14 mouse cellular contexts compared by ENCODE assay signal in genomic region chr8:121080361-121081090, GRCm38 (mm10). TPM values are rescaled to one million over a fixed set of nuclear protein-coding genes. Genes with fewer than 3 reads are reported as not detected.
DNase-seq lines count a peak whose midpoint lies in the region; ATAC-seq and TF ChIP-seq lines count a peak whose summit lies in the region.
"Had no signal": no experiment of that assay in that cellular context is flagged by ENCODE, and none has a peak within 500 bp of the region (broad histone marks: within the 10 kb centered on the region; RNA-seq: fewer than 3 reads in every experiment).

No protein-coding gene starts in this region.

- ATAC-seq in forebrain, embryonic 16.5 days = no peak
- no peak for ATAC-seq in embryonic facial prominence, embryonic 13.5 days (ENCODE audit: insufficient number of reproducible peaks, insufficient read depth, low FRiP score, low TSS enrichment, low read depth)
- no peak for ATAC-seq in liver, embryonic 16.5 days (ENCODE audit: low read depth)
- ATAC-seq: midbrain, embryonic 16.5 days had no signal

- no peak for TF ChIP-seq POLR2A in lung, adult 2 months (IDR thresholded peaks at IDR 0.05; ENCODE audit: borderline replicate concordance, extremely low read depth, low read depth, low read length)

- H3K4me1 ChIP-seq in forebrain, embryonic 10.5 days = peaks cover 39% of the 10 kb centered on the region
- peaks cover 22% of the 10 kb centered on the region for H3K4me1 ChIP-seq in forebrain, embryonic 16.5 days (replicated peaks; ENCODE audit: control insufficient read depth, insufficient read depth, low read length)
- peaks cover 5% of the 10 kb centered on the region for H3K4me1 ChIP-seq in lung, adult 2 months (ENCODE audit: control insufficient read depth, insufficient read depth, low read length)
- peaks cover 38% of the 10 kb centered on the region for H3K4me1 ChIP-seq in embryonic facial prominence, embryonic 13.5 days
- no peaks in the 10 kb centered on the region; the same call in 1 of the 2 replicates for H3K4me1 ChIP-seq in liver, embryonic 16.5 days (ENCODE audit: control insufficient read depth, low read depth, low read length)

- no peak overlapping the region for H3K9ac ChIP-seq in forebrain, embryonic 16.5 days (replicated peaks; ENCODE audit: low read depth, low read length)
- peak overlapping the region; percentile 58; the same call in 1 of the 2 replicates for H3K9ac ChIP-seq in embryonic facial prominence, embryonic 13.5 days
- H3K9ac ChIP-seq in liver, embryonic 16.5 days (ENCODE audit: low read depth, low read length) = no peak overlapping the region

- H3K4me3 ChIP-seq in forebrain, embryonic 10.5 days = peak overlapping the region; percentile 14; the same call in 1 of the 2 replicates
- no peak overlapping the region for H3K4me3 ChIP-seq in forebrain, embryonic 16.5 days (replicated peaks; ENCODE audit: low read length)
- H3K4me3 ChIP-seq in lung, adult 2 months (replicated peaks; ENCODE audit: extremely low read depth, low read depth, low read length) = peak overlapping the region; percentile 96
- peak overlapping the region; percentile 31 for H3K4me3 ChIP-seq in embryonic facial prominence, embryonic 13.5 days
- H3K4me3 ChIP-seq in liver, embryonic 16.5 days (ENCODE audit: low read depth, low read length) = no peak overlapping the region
- H3K4me3 ChIP-seq: erythroblast, embryonic 14.5 days had no signal

- H3K9me3 ChIP-seq in forebrain, embryonic 10.5 days = peaks cover 4% of the 10 kb centered on the region; the same call in 1 of the 2 replicates
- H3K9me3 ChIP-seq in forebrain, embryonic 16.5 days (ENCODE audit: control insufficient read depth, low read length) = 0 out of 2 replicates have a peak, but pooled peaks cover 2% of the 10 kb centered on the region
- H3K9me3 ChIP-seq in embryonic facial prominence, embryonic 13.5 days = no peaks in the 10 kb centered on the region
- H3K9me3 ChIP-seq in liver, embryonic 16.5 days (replicated peaks; ENCODE audit: control insufficient read depth, low read length) = no peaks in the 10 kb centered on the region

- H3K4me2 ChIP-seq in forebrain, embryonic 16.5 days (ENCODE audit: low read length) = no peak overlapping the region
- H3K4me2 ChIP-seq in embryonic facial prominence, embryonic 13.5 days = peak overlapping the region; percentile 92
- H3K4me2 ChIP-seq in liver, embryonic 16.5 days (ENCODE audit: low read depth, low read length) = 0 out of 2 replicates have a peak overlapping the region, but pooled peaks have one; percentile 3

- no peak overlapping the region for H3K27ac ChIP-seq in forebrain, embryonic 10.5 days
- H3K27ac ChIP-seq in forebrain, embryonic 16.5 days (ENCODE audit: low read length) = no peak overlapping the region
- no peak overlapping the region for H3K27ac ChIP-seq in embryonic facial prominence, embryonic 13.5 days
- no peak overlapping the region for H3K27ac ChIP-seq in liver, embryonic 16.5 days (ENCODE audit: low read length)

- TF ChIP-seq CTCF in lung, adult 2 months (IDR thresholded peaks at IDR 0.05; ENCODE audit: insufficient read depth, low read length) = no peak

- WGBS in forebrain, embryonic 10.5 days = under 1% methylated on average over 49 of the region's 49 CpGs
- under 1% methylated on average over 49 of the region's 49 CpGs for WGBS in forebrain, embryonic 16.5 days
- WGBS in lung, adult 2 months = 5% methylated on average over 49 of the region's 49 CpGs
- WGBS in embryonic facial prominence, embryonic 13.5 days = under 1% methylated on average over 49 of the region's 49 CpGs
- 2% methylated on average over 49 of the region's 49 CpGs for WGBS in liver, embryonic 16.5 days (ENCODE audit: insufficient replicate concordance)

- H3K27me3 ChIP-seq in forebrain, embryonic 10.5 days (ENCODE audit: poor library complexity, severe bottlenecking) = peaks cover 100% of the 10 kb centered on the region
- peaks cover 95% of the 10 kb centered on the region for H3K27me3 ChIP-seq in forebrain, embryonic 16.5 days (replicated peaks; ENCODE audit: control insufficient read depth, insufficient read depth, low read length)
- peaks cover 100% of the 10 kb centered on the region for H3K27me3 ChIP-seq in embryonic facial prominence, embryonic 13.5 days
- H3K27me3 ChIP-seq in liver, embryonic 16.5 days (ENCODE audit: control insufficient read depth, insufficient read depth, low read depth, low read length) = peaks cover 98% of the 10 kb centered on the region

- no peaks in the 10 kb centered on the region for H3K36me3 ChIP-seq in forebrain, embryonic 10.5 days (replicated peaks)
- H3K36me3 ChIP-seq in forebrain, embryonic 16.5 days (ENCODE audit: control insufficient read depth, insufficient read depth) = no peaks in the 10 kb centered on the region
- H3K36me3 ChIP-seq in embryonic facial prominence, embryonic 13.5 days = no peaks in the 10 kb centered on the region
- H3K36me3 ChIP-seq in liver, embryonic 16.5 days (ENCODE audit: control insufficient read depth, insufficient read depth) = no peaks in the 10 kb centered on the region

- DNase-seq in forebrain, embryonic 10.5 days (ENCODE audit: extremely low spot score, low spot score) = peak; percentile 34
- DNase-seq in lung, adult 2 months = no peak
- no peak for DNase-seq in lung, postnatal 4 days
- no peak for DNase-seq in urinary bladder, postnatal 4 days (ENCODE audit: low spot score in 2 of 2)
- no peak for DNase-seq in cerebellum, adult 8-10 months
- DNase-seq: adrenal gland, postnatal 14 days; heart, postnatal 14 days; kidney, adult 9 months; thymus, adult 2 months had no signal

RNA-seq across cellular contexts. Expression of gene Foxf1, which starts 3.7 kb away (rescaled TPM):
- 2.5 and 2.9 TPM in 2 replicates for polyA plus RNA-seq in forebrain, embryonic 10.5 days (2016; fragmentation: Nextera tagmentation; extraction: Ambion mirVana)
- 0.91 and 1.1 TPM in 2 replicates for polyA plus RNA-seq in forebrain, embryonic 16.5 days (2015; fragmentation: Nextera tagmentation; extraction: Ambion mirVana)
- polyA plus RNA-seq in lung, adult 2 months (2012; rRNA removed) = 194 and 406 TPM in 2 replicates
- 10.7 and 15.1 TPM in 2 replicates for polyA plus RNA-seq in embryonic facial prominence, embryonic 13.5 days (2015; fragmentation: Nextera tagmentation; extraction: Ambion mirVana)
- polyA plus RNA-seq in liver, embryonic 16.5 days (2015; fragmentation: Nextera tagmentation; extraction: Ambion mirVana) = 2.6 and 2.7 TPM in 2 replicates
- polyA plus RNA-seq: erythroblast, embryonic 14.5 days had no signal

RNA-seq across cellular contexts. Expression of gene Mthfsd, which starts 27.7 kb away (rescaled TPM):
- 69.1 and 69.5 TPM in 2 replicates for polyA plus RNA-seq in forebrain, embryonic 10.5 days (2016; fragmentation: Nextera tagmentation; extraction: Ambion mirVana)
- 51.8 and 60.0 TPM in 2 replicates for polyA plus RNA-seq in forebrain, embryonic 16.5 days (2015; fragmentation: Nextera tagmentation; extraction: Ambion mirVana)
- polyA plus RNA-seq in lung, adult 2 months (2012; rRNA removed) = 44.7 and 51.6 TPM in 2 replicates
- polyA plus RNA-seq in embryonic facial prominence, embryonic 13.5 days (2015; fragmentation: Nextera tagmentation; extraction: Ambion mirVana) = 60.5 and 70.5 TPM in 2 replicates
- 15.6 and 17.0 TPM in 2 replicates for polyA plus RNA-seq in liver, embryonic 16.5 days (2015; fragmentation: Nextera tagmentation; extraction: Ambion mirVana)

RNA-seq across cellular contexts. Expression of gene Foxc2, which starts 35.4 kb away (rescaled TPM):
- 4.6 and 6.1 TPM in 2 replicates for polyA plus RNA-seq in forebrain, embryonic 10.5 days (2016; fragmentation: Nextera tagmentation; extraction: Ambion mirVana)
- 1.7 and 2.5 TPM in 2 replicates for polyA plus RNA-seq in forebrain, embryonic 16.5 days (2015; fragmentation: Nextera tagmentation; extraction: Ambion mirVana)
- 1.4 and 1.6 TPM in 2 replicates for polyA plus RNA-seq in lung, adult 2 months (2012; rRNA removed)
- polyA plus RNA-seq in embryonic facial prominence, embryonic 13.5 days (2015; fragmentation: Nextera tagmentation; extraction: Ambion mirVana) = 3.2 and 3.3 TPM in 2 replicates
- polyA plus RNA-seq in liver, embryonic 16.5 days (2015; fragmentation: Nextera tagmentation; extraction: Ambion mirVana) = 0.04 and 0.08 TPM in 2 replicates
- polyA plus RNA-seq: erythroblast, embryonic 14.5 days had no signal

RNA-seq across cellular contexts. Expression of gene Foxl1, which starts 47.2 kb away (rescaled TPM):
- 0.76 and 0.79 TPM in 2 replicates for polyA plus RNA-seq in forebrain, embryonic 10.5 days (2016; fragmentation: Nextera tagmentation; extraction: Ambion mirVana)
- 0.15 TPM in 1 of 2 replicates, not detected in the other for polyA plus RNA-seq in forebrain, embryonic 16.5 days (2015; fragmentation: Nextera tagmentation; extraction: Ambion mirVana)
- 2.5 and 3.0 TPM in 2 replicates for polyA plus RNA-seq in lung, adult 2 months (2012; rRNA removed)
- 0.28 and 0.34 TPM in 2 replicates for polyA plus RNA-seq in embryonic facial prominence, embryonic 13.5 days (2015; fragmentation: Nextera tagmentation; extraction: Ambion mirVana)
- 0.07 TPM in 1 of 2 replicates, not detected in the other for polyA plus RNA-seq in liver, embryonic 16.5 days (2015; fragmentation: Nextera tagmentation; extraction: Ambion mirVana)
- polyA plus RNA-seq: erythroblast, embryonic 14.5 days had no signal

Comparison
In these comparisons a context has a peak if more than half of its experiments do, and no peak if none do; other contexts are left out.
1. H3K4me3 ChIP-seq: peak in forebrain, embryonic 10.5 days (single experiment), lung, adult 2 months (single experiment) and embryonic facial prominence, embryonic 13.5 days (single experiment); none in forebrain, embryonic 16.5 days (single experiment) and liver, embryonic 16.5 days (single experiment).
2. RNA of gene Foxf1, which starts 3.7 kb away (polyA plus RNA-seq): 194 to 406 TPM in lung, adult 2 months; 10.7 to 15.1 TPM in embryonic facial prominence, embryonic 13.5 days, 2.6 to 2.7 TPM in liver, embryonic 16.5 days, 2.5 to 2.9 TPM in forebrain, embryonic 10.5 days and 0.91 to 1.1 TPM in forebrain, embryonic 16.5 days; every median in the first group is over 10 times any median in the second.